Mouse (Mus musculus) midbrain, embryonic 13.5 days (tissue): ENCODE data around the gene Cask. TPM values are rescaled to one million over a fixed set of nuclear protein-coding genes. Genes with fewer than 3 reads are reported as not detected.
A peak's percentile ranks its signal among the peaks of the same experiment; 100 is the strongest.

Source experiments
- ATAC-seq: fragments of 200-750 bp; cut with Nextera tagmentation; 2 replicates; pipeline ENCODE4 v1.8.0; 2017; ENCODE audit warnings: mild to moderate bottlenecking, moderate TSS enrichment, moderate library complexity
- H3K27ac ChIP-seq: fragments of 300-500 bp; sonication (generic); 2 replicates; pipeline ENCODE4 v1.5.1; 2015; ENCODE audit warnings: inconsistent platforms, mild to moderate bottlenecking, moderate library complexity
- H3K27me3 ChIP-seq: fragments of 300-500 bp; sonication (generic); 2 replicates; pipeline ENCODE4 v1.6.1; 2015; ENCODE audit warnings: mild to moderate bottlenecking, inconsistent platforms
- H3K36me3 ChIP-seq: fragments of 300-500 bp; sonication (generic); 2 replicates; pipeline ENCODE4 v1.6.1; 2015; ENCODE audit warnings: mild to moderate bottlenecking, inconsistent platforms
- H3K4me1 ChIP-seq: fragments of 300-500 bp; sonication (generic); replicated peaks from 2 replicates; pipeline ENCODE4 v1.6.1; 2015; ENCODE audit warnings: inconsistent platforms
- H3K4me2 ChIP-seq: fragments of 300-500 bp; sonication (generic); replicated peaks from 2 replicates; pipeline ENCODE4 v1.6.1; 2015; ENCODE audit warnings: moderate library complexity, mild to moderate bottlenecking, inconsistent platforms
- H3K4me3 ChIP-seq: fragments of 300-500 bp; sonication (generic); replicated peaks from 2 replicates; pipeline ENCODE4 v1.5.1; 2015; ENCODE audit warnings: mild to moderate bottlenecking, inconsistent platforms
- H3K9ac ChIP-seq: fragments of 300-500 bp; sonication (generic); replicated peaks from 2 replicates; pipeline ENCODE4 v1.6.1; 2015; ENCODE audit warnings: mild to moderate bottlenecking, inconsistent platforms
- H3K9me3 ChIP-seq: fragments of 300-500 bp; sonication (generic); 2 replicates; pipeline ENCODE4 v1.6.1; 2016; ENCODE audit warnings: mild to moderate bottlenecking, inconsistent platforms
- WGBS: fragments of 180-500 bp; shearing (Covaris S2); methylation state at CpG from one replicate; pipeline ENCODE4 v1.1.7; 2015; 5-methylcytosine and 5-hydroxymethylcytosine counted together
- polyA plus RNA-seq: library from polyadenylated mRNA; unstranded; fragments of >200 nt; fragmentation: Nextera tagmentation; extraction: Ambion mirVana; gene quantifications from 2 replicates; pipeline ENCODE4 v1.2.1, GENCODE M21; 2015

Cask gene
- 45.7 and 49.1 TPM in 2 replicates for polyA plus RNA-seq

DNA sequence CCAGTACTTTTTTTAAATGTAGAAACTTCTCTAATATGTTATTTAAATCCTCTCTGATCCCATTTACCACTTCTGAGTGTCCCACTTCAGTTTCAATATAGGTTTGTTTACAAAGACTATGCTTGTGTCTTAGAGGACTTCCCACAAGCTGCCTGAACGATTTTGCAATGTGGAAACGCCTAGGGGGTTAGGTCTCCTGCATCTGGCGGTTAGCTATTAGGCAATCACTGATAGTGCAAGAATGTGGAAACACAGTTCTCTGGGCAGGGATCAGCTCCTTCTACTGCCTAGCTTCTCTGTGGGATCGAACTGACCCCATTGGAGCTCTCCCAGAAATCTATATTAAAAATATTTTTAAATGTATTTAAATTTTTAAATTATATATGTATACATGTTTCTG lies at the start of gene Cask:
TSS of gene Cask (minus strand) at position 83 of the 400 bp plus-strand sequence.
- H3K27ac ChIP-seq: no peak within 1 kb of the TSS
- H3K27me3 ChIP-seq: no peaks in the 10 kb centered on the region
- WGBS: 55% methylated on average over 4 of the region's 4 CpGs
- H3K4me2 ChIP-seq: no peak within 1 kb of the TSS
- H3K36me3 ChIP-seq: no peaks in the 10 kb centered on the region
- no peak within 1 kb of the TSS for H3K4me3 ChIP-seq
- no peaks in the 10 kb centered on the region for H3K9me3 ChIP-seq
- no peaks in the 10 kb centered on the region for H3K4me1 ChIP-seq
- no peak within 1 kb of the TSS for H3K9ac ChIP-seq
- ATAC-seq: no peak

- Histone ChIP-seq H3K9me3 (no peaks in the 10 kb centered on the region), H3K27ac (no peak overlapping the region)
Observed at GRCm38 (mm10) chrX:13889976-13890375, 38.8 kb upstream of the Cask start.

DNA sequence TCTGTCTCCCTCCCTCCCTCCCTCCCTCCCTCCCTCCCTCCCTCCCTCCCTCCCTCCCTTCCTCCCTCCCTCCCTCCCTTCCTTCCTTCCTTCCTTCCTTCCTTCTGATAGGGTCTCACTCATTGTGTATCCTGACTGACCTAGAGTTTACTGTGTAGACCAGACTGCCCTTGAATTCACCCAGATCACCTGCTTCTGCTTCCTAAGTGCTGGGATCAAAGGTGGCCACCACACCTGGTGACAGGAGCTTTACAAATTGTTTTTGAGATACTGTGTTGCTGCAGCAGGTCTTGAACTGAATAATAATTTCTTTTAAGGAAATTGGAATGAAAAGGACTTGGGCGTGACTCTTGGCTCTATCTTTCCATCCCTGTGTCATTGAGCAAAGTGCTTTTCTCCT lies 33.2 kb upstream of the Cask start:
- Histone ChIP-seq H3K4me1 (no peaks in the 10 kb centered on the region), H3K36me3 (no peaks in the 10 kb centered on the region), H3K9ac (no peak overlapping the region), H3K4me3 (no peak overlapping the region), H3K27me3 (no peaks in the 10 kb centered on the region), H3K9me3 (no peaks in the 10 kb centered on the region), H3K4me2 (no peak overlapping the region), H3K27ac (no peak overlapping the region)
- WGBS: 69% methylated on average over 1 of the region's 1 CpGs
- no peak for ATAC-seq

More at GRCm38 (mm10) chrX:13889976-13890375, 38.8 kb upstream of the Cask start:
- Histone ChIP-seq H3K9ac (no peak overlapping the region), H3K4me2 (no peak overlapping the region), H3K4me3 (no peak overlapping the region), H3K27me3 (no peaks in the 10 kb centered on the region), H3K36me3 (no peaks in the 10 kb centered on the region), H3K4me1 (no peaks in the 10 kb centered on the region)
- WGBS: 86% methylated on average over 2 of the region's 2 CpGs
- no peak for ATAC-seq

GRCm38 (mm10) chrX:13881969-13882368 lies 30.8 kb upstream of the Cask start:
- 33% methylated on average over 6 of the region's 6 CpGs for WGBS
- peak; percentile 45; the same call in 1 of the 2 replicates for ATAC-seq

DNA sequence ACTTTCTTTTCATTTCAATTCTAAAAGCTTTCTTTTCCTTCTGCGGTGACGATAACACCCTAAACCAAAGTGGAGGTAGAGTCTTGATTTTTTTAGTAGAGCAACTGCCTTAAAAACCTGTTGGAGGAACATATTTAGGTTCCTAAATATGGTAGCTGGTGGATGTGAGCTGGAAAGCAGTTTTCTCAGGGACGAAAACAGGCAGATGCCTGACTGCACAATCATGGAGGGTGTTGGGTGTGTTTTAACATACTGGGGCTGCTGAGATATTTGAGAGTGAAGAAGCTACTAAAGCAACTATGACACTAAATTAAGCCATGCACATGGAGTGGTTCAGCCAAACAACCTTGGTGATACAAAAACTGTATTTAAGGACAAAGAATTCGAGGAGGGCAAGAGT lies 9.0 kb upstream of the Cask start:
- H3K9ac ChIP-seq: no peak overlapping the region
- H3K9me3 ChIP-seq: no peaks in the 10 kb centered on the region
- H3K36me3 ChIP-seq: no peaks in the 10 kb centered on the region
- H3K27ac ChIP-seq: no peak overlapping the region
- 86% methylated on average over 4 of the region's 4 CpGs for WGBS
- H3K27me3 ChIP-seq: no peaks in the 10 kb centered on the region
- H3K4me3 ChIP-seq: no peak overlapping the region
- ATAC-seq: no peak
- no peak overlapping the region for H3K4me2 ChIP-seq
- no peaks in the 10 kb centered on the region for H3K4me1 ChIP-seq

More at GRCm38 (mm10) chrX:13881969-13882368, 30.8 kb upstream of the Cask start:
- H3K4me2 ChIP-seq: no peak overlapping the region
- no peaks in the 10 kb centered on the region for H3K9me3 ChIP-seq
- H3K4me3 ChIP-seq: no peak overlapping the region
- H3K4me1 ChIP-seq: no peaks in the 10 kb centered on the region
- H3K27ac ChIP-seq: no peak overlapping the region
- no peak overlapping the region for H3K9ac ChIP-seq
- no peaks in the 10 kb centered on the region for H3K27me3 ChIP-seq
- no peaks in the 10 kb centered on the region for H3K36me3 ChIP-seq

DNA sequence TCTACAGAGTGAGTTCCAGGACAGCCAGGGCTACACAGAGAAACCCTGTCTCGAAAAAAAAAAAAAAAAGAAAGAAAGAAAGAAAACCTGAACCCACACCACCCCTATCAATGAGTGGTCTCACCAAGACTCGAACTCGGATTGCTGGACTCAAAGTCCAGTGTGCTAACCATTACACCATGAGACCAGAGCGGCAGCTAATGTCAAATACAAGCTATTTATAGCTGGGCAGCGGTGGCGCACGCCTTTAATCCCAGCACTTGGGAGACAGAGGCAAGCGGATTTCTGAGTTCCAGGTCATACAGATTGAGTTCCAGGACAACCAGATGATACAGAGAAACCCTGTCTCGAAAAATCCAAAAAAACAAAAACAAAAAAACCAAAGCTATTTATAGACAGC lies 7.9 kb upstream of the Cask start:
- Histone ChIP-seq H3K9ac (no peak overlapping the region), H3K4me3 (no peak overlapping the region), H3K27ac (no peak overlapping the region), H3K36me3 (no peaks in the 10 kb centered on the region), H3K4me1 (no peaks in the 10 kb centered on the region), H3K4me2 (no peak overlapping the region), H3K27me3 (no peaks in the 10 kb centered on the region), H3K9me3 (no peaks in the 10 kb centered on the region)
- no peak for ATAC-seq
- WGBS: 82% methylated on average over 9 of the region's 9 CpGs

- H3K4me1 ChIP-seq: peaks cover 5% of the 10 kb centered on the region; the same call in 1 of the 2 replicates
- H3K36me3 ChIP-seq: no peaks in the 10 kb centered on the region
- no peak overlapping the region for H3K9ac ChIP-seq
- 87% methylated on average over 1 of the region's 1 CpGs for WGBS
- H3K4me3 ChIP-seq: no peak overlapping the region
- no peak overlapping the region for H3K4me2 ChIP-seq
- no peak for ATAC-seq
- no peaks in the 10 kb centered on the region for H3K27me3 ChIP-seq
- H3K27ac ChIP-seq: no peak overlapping the region
- H3K9me3 ChIP-seq: no peaks in the 10 kb centered on the region
Observed at GRCm38 (mm10) chrX:13848473-13848872, 2.7 kb downstream of the Cask start.

DNA sequence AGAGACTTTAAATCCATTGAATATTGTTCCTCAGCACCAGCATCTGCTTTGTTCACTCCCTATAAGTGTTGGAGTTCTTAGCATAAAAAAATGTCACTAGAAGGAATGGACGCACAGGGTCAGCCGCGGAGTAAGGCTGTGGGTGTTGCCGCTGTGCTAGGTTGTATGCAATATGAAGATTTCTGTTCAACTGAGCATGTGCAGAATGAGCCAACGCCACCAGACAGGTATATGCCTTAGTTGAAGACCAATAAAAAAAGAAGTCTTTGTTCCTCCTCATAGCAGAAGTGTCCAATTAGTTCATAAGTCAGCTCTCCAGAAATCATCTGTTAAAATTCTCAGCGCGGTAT lies 3.7 kb downstream of the Cask start:
- Histone ChIP-seq H3K36me3 (no peaks in the 10 kb centered on the region), H3K27me3 (no peaks in the 10 kb centered on the region), H3K4me3 (peak overlapping the region; percentile 60), H3K9ac (peak overlapping the region; percentile 53), H3K9me3 (no peaks in the 10 kb centered on the region), H3K4me1 (peaks cover 9% of the 10 kb centered on the region; the same call in 1 of the 2 replicates), H3K27ac (peak overlapping the region; percentile 88), H3K4me2 (peak overlapping the region; percentile 54)
- WGBS: 27% methylated on average over 7 of the region's 7 CpGs
- peak; percentile 28; the same call in 1 of the 2 replicates for ATAC-seq

DNA sequence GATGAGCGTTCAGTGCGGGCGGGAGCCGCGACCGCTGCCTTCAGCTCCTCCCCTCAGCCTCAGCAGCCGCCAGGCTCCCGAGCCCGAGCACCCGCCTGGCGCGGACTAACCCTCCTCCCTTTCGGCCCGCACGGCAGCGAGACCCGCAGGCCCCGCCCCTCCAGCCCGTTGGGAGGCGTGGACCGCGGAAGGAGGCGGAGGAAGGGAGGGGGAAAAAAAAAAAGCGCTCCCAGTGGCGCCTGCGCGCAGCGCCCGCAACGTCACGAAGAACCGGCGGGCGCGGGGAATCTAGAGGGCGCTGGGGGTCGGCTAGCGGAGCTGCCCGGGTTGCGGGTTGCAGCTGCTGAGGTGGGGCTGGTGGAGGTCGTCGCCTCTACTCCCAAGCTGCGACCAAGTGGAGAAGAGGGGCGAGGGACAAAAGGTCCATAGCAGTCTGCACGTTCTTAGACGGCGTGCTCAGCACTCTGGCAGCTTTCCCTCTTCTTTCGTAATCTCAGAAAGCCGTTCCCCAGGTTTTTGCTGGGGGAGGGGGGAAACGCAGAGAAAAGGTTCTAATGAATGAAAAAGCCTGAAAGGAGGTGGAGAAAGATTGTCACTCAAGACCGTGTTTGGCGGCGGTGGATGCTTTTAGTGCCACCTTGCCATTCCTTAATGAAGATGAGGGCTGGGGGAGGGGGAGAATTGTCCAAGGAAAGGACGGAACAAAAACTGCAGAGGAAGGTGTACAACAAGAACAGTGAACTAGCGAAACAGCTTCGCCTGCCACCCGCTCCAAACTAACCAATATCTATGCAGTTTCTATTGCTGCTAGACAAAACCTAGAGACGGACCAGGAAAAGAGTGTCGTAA lies 4.3 kb downstream of the Cask start:
- WGBS: 23% methylated on average over 44 of the region's 59 CpGs
- Histone ChIP-seq H3K4me3 (peak overlapping the region; percentile 60), H3K9me3 (no peaks in the 10 kb centered on the region), H3K4me2 (peak overlapping the region; percentile 54), H3K36me3 (no peaks in the 10 kb centered on the region), H3K4me1 (peaks cover 9% of the 10 kb centered on the region; the same call in 1 of the 2 replicates), H3K27ac (peak overlapping the region; percentile 95), H3K9ac (peak overlapping the region; percentile 79), H3K27me3 (no peaks in the 10 kb centered on the region)
- peak; percentile 94 for ATAC-seq

GRCm38 (mm10) chrX:13845858-13846652 lies 5.1 kb downstream of the Cask start:
- peak overlapping the region; percentile 60 for H3K4me3 ChIP-seq
- H3K36me3 ChIP-seq: no peaks in the 10 kb centered on the region
- no peaks in the 10 kb centered on the region for H3K9me3 ChIP-seq
- peak; percentile 90 for ATAC-seq
- no peaks in the 10 kb centered on the region for H3K27me3 ChIP-seq
- peak overlapping the region; percentile 79 for H3K9ac ChIP-seq
- H3K4me2 ChIP-seq: peak overlapping the region; percentile 48
- H3K4me1 ChIP-seq: peaks cover 9% of the 10 kb centered on the region; the same call in 1 of the 2 replicates
- WGBS: 22% methylated on average over 79 of the region's 100 CpGs
- H3K27ac ChIP-seq: peak overlapping the region; percentile 95

GRCm38 (mm10) chrX:13845141-13845857 lies 5.9 kb downstream of the Cask start:
- ATAC-seq: peak; percentile 0; the same call in 1 of the 2 replicates
- Histone ChIP-seq H3K4me3 (peak overlapping the region; percentile 60), H3K9ac (peak overlapping the region; percentile 79), H3K36me3 (no peaks in the 10 kb centered on the region), H3K27me3 (no peaks in the 10 kb centered on the region), H3K27ac (peak overlapping the region; percentile 95), H3K9me3 (no peaks in the 10 kb centered on the region), H3K4me1 (peaks cover 9% of the 10 kb centered on the region; the same call in 1 of the 2 replicates), H3K4me2 (peak overlapping the region; percentile 48)
- WGBS: 31% methylated on average over 22 of the region's 22 CpGs
